Mouse (Mus musculus) cerebellum, adult (tissue): ENCODE measurements at regions not wholly inside any gene's neighbourhood (a gene's known extent, or its start where the extent isn't known, plus 50 kb on each side); places are given as distances from the start of the nearest gene placed in this dataset.
A peak's percentile ranks its signal among the peaks of the same experiment; 100 is the strongest.

Experiments used
- ATAC-seq: cut with Nextera tagmentation; 2 replicates; pipeline ENCODE4 v1.9.2; 2017; ENCODE audit warnings: mild to moderate bottlenecking, moderate library complexity, mixed read lengths; ENCODE audit not compliant: insufficient number of reproducible peaks, low FRiP score, low TSS enrichment

DNA sequence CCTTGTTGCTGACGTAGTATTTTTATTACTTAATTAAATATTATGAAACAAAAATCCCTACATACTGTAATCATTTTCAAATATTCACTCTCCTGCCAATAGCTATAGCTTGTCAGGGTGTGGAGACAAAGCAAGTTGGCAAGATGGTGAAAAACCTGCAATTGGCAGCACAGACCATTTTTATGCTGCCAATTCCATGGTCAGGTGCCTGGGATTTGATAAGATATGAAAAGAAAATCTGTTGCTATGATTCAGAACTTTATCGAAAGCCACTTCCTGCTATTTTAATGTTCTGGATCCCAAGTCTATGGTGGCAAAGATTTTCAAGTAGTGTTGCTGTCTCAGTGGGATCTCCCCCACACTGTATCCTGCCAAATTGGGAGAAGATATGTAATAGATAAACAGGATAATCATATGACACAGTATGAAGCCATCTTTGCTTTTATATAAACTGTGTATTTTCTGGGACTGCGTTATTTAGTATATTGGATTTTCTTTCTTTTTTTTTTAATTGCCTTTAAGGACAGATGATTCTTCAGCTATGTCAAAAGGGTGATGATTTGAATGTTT, 165.3 kb upstream of the Lrrc3b start:
- peak; percentile 69; the same call in 1 of the 2 replicates for ATAC-seq

DNA sequence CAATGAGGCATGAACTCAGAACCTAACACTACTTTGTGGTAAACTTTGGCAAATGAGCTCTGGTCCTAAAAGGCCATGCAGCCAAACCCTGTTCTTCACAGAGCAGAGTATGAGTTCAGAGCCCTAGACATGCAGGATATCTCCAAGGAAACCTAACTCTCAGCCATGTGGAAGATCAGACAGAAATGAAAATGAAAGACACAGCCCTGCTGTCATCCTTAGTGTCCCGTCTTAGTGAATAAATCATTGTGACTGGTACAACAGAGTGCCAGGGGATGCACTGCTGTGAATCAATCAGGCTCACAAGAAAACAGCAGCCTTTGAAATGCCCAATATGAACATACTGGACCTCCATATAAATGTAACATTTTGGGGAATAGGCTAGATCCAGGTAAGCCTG, 171.4 kb upstream of the Lrrc3b start:
- no peak for ATAC-seq

DNA sequence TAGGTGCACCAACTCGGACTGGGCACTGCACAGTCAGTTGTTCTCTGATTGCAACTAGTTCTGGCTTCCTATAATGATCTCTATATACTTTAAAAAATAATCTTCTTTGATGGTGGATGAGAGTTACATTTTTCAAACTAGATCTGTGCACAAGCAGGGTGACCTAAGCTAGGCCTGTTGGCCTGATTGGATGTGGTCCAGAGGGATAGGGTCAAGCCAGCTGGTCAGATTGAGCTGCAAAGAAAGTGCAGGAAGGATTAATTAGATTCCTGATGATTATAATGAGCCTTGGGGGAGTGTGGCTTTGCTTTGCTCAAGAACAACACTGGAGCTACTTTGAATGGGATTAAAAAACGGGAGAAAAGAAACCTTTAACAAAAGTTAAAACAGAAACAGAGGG, 195.8 kb upstream of the Lrrc3b start:
- peak; percentile 94 for ATAC-seq

DNA sequence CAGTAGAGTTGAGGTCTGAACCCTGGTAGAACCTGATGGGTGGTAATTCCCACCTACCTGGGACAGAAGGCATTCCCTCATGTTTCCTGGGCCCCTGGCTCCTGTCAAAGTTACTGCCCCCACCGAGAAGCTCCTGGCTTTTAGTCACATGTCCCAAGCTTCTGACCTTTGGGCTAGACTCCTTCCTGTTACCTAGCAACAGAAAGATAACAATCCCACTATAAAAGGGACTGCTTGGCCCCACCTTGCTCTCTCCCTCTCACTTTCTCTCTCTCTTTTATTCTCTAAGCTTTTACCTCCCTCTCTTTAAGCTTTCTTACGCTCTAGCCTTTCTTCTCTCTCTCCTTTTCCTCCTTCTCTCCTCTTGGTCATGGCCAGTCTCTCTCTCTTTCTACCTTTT, 198.9 kb upstream of the Lrrc3b start:
- no peak for ATAC-seq

DNA sequence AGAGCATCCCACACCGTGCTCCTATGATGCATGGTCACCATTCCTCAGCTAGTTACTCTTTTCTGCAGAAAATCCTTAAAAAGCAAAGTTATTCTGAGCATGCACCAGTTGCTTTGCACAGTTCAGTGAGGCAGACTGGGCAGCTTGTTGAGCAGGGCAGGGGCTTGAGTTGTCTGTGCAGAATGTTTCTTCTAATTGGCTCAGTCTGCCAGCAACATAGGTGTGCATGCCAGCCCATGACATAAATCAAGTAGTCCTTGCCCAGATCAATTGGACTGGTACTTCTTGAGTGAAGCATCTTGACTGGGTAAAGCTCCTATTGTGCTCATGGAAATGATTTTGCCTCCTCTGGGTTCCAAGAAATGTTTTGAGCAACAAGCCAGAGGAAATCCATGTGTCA, 200.1 kb upstream of the Lrrc3b start:
- no peak for ATAC-seq

DNA sequence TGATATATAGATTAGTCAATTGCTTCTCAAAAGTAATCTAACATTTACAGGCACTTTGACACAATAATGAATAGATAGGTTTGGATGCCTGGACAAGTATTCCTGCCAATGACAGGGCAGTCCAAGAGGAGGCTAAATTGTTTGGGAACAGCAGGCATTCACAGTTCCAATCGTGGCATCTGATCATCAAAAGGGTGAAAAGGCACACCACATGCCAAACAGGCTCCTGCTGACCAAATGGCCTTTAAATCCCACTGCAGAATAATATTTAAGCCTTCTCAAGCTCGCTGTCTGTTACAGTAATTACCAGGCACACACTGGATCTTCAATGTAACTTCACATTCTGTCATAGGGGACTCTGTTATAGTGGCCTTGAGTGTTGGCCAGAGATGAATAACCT, 222.1 kb upstream of the Lrrc3b start:
- peak; percentile 81 for ATAC-seq

DNA sequence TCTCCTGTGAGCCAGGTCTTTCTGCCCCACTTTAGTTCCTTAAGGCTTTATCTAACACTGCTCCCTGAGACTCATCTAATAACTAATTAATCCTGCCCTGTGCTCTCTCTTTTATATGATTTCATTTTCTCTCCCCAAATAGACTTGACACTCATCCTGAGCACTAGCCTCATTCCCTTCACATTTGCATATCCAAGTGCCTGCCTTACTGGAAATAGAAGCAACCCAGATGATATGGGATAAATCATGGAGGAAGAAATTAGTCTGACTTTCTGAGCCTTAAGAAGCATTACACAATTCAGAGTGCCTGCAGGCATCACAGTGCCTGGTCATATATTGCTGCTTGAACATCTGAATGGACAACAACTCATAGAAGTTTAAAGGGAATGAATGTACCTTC, 233.5 kb upstream of the Lrrc3b start:
- no peak for ATAC-seq

DNA sequence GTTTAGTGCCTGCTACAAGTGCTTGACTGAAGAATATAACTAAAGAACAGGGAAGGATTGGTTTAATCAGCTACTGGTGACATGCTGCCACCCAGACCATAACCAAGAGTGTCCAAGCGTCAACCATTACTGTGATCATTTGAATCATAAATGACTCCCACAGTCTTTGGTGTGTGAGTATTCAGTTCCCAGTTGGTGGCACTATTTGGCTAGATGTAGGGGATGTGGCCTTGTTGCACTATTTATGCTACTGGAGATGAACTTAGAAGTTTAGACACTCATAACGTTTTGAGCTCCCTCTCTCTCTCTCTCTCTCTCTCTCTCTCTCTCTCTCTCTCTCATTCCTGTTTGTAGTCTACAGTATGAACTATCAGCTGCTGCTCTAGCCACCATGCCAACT, 238.4 kb upstream of the Lrrc3b start:
- no peak for ATAC-seq

DNA sequence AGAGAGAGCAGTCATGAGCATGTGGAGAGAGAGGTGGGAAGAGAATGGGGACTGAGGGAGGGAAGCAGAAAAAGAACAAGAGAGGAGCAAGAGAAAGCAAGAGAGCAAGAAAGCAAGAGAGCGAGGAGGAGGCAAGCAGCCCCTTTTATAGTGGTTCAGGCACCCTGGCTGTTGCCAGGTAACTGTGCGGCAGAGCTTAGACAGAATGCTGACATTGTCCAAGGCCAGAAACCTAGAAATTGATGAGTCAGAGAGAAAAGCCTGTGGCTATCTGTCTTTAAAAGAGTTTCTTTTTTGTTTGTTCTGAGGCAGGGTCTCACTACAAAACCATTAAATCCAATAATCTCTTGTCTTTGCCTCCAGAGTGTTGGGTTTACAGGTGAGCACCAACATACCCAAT, 240.7 kb upstream of the Lrrc3b start:
- ATAC-seq: no peak

DNA sequence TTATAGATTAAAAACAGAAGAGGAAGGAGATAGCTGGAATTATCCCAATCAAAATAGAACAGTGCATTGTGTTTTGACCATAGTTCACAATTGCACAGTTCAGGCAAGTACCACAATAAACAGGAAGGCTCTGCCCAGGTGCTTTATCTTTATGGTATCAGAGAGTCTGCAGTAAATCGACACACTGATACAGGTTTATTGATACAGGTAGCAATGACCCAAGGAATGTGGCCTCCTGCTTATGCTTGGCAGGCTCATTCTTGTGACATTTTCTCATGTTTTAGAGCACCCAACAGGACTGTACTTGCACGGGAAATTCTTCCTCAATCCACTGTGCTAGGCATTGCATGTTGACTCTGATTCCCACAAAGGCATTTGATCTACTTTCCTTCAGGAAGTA, 259.2 kb upstream of the Lrrc3b start:
- ATAC-seq: no peak

DNA sequence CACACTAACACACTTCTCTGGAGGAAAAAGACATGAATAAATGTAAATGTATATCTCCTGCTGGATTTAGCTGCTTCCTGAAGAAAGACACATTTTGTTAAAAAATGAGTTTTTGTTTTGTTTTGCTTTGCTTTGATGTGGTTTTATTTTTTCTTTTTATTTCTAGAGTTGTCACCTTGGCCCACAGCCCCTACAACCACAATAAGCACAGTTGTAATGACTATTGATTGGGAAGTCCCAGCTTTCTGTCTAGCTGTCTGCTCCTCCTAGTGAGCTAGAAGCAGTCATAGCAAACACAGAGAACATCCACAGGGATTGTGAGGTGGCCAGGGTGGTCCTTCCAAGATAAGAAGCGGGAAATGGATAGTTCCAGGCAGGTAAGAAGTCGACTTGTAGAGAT, 259.8 kb upstream of the Lrrc3b start:
- no peak for ATAC-seq

DNA sequence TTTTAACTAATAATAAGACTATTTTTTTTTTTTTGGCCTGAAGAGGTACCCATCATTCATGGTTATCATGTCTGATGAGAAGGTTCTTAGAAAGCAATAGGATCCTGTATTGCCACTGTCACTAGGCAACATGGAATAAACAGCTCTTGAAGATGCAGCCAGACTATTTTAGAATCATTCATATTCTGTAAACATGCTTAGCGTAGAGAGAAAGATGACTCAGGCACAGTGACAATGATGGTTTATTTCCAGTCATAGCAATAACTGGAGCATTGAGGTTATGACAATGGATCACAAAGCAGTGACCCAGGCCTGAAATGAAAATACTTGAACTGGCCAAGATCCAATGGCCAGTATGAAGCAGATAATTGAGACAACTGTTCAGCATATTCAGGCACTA, 283.3 kb upstream of the Lrrc3b start:
- no peak; the same call in 1 of the 2 replicates for ATAC-seq

DNA sequence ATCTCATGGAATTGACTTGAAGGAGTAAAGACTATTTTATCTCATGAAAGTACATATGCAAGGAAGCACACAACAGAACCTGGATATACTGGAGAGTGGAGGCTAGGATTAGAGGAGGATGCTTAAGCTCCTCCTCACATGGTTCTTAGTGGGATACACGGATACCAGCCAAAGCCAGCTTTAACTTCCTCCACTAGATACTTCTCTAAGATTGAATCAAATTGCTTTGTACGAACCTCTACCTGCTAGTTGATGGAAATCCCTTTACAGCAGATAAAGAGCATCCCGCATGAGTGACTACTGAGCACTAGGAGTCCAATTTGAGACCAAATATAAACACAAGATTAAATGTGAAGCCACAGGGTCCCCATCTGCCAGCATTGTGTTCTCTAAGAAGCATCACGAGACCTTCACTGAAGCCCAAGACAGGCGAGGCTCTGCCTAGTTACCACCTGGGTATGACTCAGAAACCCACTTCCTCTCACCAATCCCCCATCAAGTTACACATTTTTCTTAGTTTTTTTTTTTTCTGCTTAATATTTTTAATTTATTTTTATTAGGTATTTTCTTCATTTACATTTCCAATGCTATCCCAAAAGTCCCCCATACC, 307.9 kb upstream of the Lrrc3b start:
- peak; percentile 67; the same call in 1 of the 2 replicates for ATAC-seq

DNA sequence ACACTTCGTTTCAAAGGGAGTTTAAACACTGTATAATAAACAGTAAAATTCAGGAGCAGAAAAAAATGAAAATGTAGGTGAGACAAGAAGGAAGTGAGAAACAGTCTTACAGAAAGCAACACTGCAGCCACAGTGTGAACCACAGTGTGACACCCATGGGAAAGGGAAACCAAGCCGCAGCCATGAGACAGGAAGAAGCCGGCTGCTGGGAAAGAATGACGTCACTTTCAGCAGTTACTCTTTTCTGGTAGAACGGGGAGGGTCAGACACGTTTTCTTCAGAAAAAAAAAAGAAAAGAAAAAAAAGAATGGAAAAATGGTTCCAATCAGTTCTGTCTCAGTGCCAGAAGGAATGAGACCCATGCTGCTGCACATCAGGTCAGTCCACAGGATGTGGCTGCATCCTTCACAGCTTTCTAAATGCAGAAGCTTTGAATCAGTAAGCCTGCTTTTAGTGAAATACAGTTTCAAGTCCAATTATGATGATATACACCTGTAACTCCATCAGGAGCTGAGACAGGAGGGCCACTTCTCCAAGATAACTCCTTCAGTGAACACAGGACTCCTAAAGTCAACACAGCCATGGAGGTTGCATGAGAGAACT, 331.2 kb upstream of the Lrrc3b start:
- no peak for ATAC-seq

DNA sequence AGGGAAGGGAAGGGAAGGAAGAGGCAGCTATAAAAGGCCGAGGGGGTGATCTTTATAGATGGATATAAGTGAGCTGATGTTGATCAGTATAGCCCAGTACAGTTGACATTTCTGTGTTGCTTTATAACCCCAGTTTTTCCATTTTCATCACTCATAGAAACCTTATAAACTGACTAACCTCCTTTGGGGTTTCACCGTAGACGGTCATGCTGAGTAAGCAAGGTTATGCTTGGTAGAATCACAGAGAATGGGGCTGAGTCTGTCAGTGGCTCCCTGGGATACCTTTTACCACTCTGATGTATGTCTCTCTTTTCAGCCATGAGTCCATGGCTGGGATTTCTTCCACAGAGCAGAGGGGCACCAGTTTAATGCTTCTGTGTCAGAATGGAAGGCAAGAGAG, 345.9 kb upstream of the Lrrc3b start:
- peak; percentile 15; the same call in 1 of the 2 replicates for ATAC-seq

DNA sequence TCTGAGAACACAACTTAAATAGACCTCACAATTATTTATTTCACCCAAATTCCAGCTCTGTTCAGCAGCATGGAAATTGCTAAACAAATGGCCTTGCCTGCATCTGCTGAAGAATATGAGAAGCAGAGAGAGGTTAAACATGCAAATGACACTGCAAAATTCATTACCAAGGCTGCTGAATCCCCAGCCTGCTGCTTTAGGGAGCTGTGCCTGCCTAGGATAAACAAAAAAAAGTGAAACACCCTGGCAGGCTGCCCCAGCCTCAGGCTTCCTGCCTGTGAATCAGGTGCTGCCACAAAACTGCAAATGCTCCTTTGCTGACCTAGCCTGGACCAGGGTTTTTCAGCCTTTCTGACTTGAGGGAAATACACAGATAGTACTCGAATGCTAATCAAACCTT, 346.4 kb upstream of the Lrrc3b start:
- ATAC-seq: peak; percentile 90

DNA sequence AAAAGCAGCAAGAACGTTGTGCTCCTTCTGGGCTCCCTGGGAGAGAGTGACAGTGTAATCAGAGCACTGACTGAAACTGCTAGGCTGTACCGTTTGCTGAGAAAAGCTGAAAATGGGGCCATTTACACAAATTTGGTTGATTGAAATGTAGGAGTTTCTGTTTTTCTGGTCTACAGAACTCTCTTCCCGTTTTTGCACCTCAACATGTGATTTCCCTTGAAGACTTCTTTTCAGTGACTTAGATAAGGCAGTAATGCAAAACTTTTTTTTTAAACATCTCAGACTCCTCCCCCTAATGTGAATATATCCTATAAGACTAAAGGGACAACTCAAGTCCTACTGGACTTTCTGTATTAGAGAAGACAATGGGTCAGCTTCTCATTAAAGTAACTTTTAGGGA, 356.9 kb upstream of the Lrrc3b start:
- no peak for ATAC-seq

DNA sequence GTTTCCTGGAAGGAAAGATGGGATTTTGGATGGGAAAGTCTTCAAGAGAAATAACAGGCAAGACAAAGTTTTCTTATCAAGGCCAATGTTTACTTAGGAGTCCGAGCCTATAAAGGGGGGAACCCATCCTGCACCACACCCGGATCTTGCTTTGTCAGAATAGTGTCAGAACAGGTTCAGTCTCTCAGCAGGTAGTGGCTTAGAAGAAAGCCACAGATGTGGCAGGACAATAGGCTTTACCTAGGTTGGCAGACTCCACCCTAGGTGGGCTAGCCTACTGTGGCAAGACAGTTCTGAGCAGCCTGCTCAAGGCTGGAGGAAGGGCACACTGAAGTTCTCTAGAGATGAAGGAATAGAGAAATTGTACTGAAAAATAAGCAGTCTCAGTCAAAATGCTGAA, 358.2 kb upstream of the Lrrc3b start:
- ATAC-seq: no peak

DNA sequence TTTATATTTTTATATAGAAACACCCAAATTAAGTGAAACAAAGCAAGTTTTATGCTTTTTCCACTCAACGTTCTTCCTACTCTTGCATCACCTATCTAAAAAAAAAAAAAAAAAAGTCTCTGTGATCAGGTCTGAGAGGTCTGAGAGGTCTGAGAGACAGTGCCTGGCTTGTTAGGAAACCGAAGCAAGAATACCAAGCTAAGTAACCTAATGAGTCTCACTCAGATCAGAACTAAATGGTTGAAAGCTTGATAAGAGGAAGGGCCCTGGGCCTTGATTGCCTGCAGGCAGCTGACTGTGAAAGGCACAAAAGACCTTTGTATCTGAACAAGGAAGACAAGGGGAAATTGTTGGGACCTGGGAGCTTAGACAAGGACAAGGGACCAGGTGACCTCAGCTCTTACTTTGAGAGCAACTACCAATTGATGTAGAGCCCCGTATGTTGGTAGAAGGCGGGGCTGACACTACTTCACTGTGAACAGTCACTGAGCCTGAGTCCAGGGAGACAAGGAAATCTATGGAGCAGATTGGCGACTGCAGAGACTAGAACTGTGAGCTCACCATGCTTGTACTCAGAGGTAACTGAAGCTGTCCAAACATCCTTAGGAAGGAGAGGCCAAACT, 362.8 kb upstream of the Lrrc3b start:
- no peak for ATAC-seq

DNA sequence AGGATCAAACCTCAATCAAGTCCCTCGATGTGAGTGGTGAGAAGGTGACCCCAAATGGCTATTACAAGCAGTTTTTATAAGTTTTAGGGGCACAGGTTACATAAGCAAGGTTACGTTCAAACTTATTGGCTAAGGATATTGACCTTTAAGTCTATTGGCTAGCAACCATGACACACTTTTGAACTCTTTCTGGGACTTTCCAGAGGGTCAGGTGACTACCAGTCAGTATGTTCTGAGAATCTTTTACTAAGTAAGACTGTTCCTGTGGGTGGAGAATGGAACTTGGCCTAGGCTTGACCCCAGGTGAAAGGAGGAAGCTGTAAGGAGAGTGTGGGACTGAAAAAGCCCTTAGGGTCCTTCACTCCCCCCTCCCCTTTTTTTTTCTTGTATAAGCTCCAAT, 370.3 kb upstream of the Lrrc3b start:
- ATAC-seq: no peak

DNA sequence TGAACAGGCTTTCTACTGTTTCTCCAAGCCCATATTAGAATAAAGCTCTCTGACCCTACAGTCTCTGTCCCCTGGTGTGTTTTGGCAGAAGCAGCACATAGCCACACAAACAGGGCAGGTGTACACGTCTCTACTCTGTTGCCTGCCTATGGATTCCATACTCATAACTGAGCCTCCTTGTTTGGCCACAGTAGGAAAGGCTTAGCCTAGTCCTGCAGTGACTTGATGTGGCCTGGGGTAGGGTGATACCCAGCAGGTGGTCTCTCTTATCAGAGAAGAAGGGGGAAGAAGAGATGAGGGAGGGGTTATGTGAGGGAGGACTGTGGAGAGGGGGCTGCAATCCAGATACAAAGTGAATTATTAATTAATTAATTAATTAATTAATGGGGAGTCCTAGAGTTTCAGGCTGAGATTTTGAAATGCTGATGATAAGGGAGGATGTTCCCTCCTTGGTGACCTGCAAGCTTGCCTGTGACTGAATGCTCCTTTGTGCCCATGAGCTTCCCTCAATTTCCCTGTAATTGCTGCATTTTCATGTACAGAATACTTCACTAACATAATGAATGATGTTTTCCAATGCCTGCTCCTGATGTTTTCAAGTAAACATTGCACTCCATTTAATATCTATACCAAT, 402.7 kb upstream of the Lrrc3b start:
- no peak; the same call in 1 of the 2 replicates for ATAC-seq
